Mouse (Mus musculus) retina, adult 2 months (tissue): ENCODE measurements around the gene Mylpf.
"Not testable (repeated sequence)": the region's sequence is repeated elsewhere in the genome, so short reads cannot be mapped to it uniquely, and the experiment has no call there.

Experiments
- DNase-seq: peaks from one replicate; pipeline ENCODE4 v3.0.0-alpha.2; 2012; ENCODE audit warnings: low read depth, low spot score

The Mylpf gene

DNA sequence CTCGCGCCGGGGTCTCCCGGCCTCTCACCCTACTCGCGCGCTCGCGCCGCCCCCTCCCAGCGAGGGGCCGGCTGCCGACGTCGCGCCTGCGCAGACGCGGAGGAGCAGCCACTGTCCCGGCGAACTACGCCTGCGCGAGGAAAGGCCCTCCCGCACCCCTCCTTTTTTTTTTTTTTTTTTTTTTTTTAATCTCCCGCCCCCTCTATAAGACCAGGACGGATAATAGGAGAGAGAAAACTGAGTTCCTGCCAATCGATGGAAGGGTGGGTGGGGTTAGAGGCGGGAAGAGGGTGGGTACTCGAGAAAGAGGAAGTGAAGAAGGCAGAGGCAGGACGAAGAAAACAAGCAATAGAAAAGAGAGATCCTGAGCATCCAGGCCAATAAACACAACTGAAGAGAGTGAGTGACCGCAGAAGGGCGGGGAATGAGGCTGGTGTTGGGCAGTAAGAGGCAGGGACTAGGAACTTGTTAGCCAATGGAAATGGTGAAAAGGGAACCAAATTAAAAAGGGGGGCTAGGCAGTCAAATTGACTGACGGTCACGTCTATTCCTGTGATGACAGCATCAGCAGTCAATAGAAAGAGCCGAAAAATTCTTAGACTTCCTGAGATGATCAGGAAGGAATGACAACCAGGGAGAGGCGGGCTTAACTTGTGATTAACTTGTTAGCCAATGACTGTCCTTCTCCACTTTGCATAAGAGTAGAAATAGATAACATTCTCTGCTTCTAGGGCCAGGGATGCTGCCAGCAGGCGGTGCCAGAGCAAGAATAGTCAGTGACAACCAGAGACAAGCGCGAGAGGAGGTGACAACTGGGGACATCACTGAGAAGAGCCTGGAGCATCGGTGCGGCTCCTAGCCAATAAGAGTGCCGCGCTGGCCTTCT is at the start of gene Mylpf:
Mylpf (plus strand) TSS at position 338 of the 886 bp plus-strand sequence.
- peak; percentile 88 for DNase-seq

DNA sequence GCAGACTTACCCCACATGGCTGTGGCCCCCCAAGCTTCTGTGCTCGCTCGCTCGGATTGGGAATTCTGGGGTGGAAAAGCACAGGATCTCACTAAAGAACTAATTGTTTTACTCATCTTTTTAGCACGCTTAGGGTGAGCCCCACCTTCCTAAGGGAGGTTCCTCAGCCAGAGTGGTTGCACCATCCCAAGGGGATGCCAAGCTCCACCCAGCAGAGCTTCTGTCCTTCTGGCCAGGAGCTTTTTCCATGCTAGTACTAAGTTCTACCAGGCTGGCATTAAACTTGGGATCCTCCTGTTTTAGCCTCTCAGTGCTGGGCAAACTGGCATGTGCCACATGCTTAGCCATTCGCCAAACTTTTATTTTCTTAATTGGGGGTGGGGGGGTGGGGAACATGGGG is 46.1 kb upstream of the Mylpf start:
- DNase-seq: no peak

DNA sequence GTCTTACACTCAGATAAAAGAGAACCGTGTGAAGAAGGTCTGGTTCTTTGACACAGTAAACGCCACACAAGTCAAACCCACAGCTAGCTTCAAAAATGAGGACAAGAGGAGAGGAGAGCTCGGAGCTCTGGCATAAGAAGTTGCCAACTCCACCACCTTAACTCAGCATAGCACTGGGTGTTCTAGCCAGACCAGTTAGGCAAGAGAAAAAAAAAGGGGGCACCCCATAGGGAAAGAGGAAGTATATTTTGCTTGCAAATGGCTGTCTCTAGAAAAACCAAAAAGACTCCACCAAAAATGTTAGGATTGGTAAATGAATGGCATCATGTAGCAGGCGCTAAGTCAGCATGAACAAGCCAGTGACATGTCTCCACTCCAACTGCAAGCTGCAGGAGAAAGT is 44.7 kb upstream of the Mylpf start:
- no peak for DNase-seq

DNA sequence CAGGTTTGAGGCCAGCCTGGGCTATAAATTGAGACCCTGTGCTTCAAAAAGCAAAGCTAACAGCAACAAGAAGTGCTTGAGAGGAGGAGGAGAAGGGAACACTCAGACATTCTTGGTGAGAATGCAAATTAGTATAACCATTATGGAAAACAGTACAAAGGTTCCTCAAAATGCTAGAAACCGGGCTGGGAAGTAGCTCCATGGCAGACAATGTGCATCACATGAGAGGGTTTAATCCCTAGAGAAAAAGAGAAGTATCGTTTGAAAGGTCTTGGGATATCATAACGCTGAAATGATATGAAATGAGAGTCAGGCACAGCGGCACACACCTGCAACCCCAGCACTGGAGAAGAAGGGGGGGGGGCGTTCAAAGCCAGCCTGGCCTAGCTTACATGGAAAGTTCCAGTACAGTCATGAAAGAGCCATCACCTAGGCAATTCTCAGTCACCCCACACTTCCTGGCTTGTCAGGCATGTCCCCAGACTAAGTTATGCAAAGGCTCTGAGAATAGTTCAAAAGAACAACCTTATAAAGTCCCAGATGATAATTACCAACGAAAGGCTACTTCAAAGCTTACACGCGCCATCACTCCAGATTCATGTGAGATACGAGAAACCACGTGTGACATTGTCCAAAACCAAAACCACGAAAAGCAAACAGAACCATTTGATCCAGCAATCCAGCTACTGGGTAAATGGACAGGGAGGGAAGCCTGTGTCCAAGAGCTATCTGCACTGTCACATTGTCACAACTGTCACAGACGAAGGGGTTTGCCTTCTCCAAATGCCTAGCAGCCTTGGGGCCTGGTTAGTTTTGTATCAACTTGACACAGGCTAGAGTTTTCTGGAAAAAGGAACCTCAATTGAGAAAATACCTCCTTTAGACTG is 42.8 kb upstream of the Mylpf start:
- DNase-seq: no peak

DNA sequence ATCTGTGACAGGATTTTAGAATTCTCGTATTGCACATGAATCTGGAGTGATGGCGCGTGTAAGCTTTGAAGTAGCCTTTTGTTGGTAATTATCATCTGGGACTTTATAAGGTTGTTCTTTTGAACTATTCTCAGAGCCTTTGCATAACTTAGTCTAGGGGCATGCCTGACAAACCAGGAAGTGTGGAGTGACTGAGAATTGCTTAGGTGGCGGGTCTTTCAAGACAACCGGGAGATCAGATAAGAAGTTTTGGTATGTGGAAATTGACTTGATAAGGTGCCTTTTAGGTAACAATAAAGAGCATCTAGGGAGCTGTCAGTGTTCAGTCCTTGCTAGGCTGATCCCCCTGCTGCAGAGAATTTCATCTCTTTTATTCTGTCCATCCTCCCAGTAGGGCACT is 42.2 kb upstream of the Mylpf start:
- DNase-seq: no peak

DNA sequence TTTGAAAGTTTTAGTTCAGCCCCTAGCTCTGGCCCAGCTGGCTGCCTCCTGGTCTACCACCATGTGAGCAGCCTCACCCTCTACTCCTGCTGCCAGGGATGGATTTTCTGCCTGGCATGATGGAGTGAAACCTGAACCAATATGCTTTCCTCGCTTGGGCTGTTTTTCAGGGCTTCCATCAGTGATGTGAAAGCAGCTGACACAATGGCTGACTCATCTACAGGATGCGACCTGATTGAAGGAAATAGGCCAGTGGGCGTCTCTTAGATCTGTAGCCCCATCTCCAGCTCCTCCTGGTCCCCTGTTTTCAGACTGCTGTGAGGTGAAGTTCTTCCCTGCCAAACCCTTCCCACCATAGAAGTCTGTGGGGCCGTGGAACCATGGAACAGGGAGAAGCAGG is 31.8 kb upstream of the Mylpf start:
- DNase-seq: no peak

DNA sequence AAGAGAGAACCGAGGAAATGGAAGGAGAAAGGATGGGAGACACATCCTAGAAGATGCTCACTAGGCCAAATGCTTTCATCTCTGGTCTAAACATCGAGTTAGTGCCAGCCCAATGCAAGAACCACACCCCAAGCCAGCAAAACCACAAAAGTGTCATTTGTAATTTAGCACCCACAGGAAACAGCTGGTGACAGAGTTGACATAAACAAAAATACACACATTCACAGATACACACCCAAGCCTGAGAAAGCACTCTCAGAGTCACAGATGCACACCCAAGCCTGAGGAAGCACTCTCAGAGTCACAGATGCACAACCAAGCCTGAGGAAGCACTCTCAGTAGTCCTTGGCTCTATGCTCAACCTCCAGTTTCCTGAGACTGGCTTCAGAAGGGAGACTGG is 27.9 kb upstream of the Mylpf start:
- no peak for DNase-seq

DNA sequence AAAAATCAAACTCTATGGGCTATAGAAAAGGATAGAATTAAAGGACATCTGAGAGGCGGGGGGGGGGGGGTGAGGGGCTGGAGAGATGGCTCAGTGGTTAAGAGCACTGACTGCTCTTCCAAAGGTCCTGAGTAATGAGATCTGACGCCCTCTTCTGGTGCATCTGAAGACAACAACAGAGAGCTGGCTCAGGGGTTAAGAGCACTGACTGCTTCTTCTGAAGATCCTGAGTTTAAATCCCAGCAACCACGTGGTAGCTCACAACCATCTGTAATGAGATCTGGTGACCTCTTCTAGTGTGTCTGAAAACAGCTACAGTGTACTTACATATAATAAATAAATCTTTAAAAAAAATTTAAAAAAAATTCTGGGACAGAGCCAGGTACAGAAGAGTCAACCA is 27.0 kb upstream of the Mylpf start:
- not testable (repeated sequence) for DNase-seq

DNA sequence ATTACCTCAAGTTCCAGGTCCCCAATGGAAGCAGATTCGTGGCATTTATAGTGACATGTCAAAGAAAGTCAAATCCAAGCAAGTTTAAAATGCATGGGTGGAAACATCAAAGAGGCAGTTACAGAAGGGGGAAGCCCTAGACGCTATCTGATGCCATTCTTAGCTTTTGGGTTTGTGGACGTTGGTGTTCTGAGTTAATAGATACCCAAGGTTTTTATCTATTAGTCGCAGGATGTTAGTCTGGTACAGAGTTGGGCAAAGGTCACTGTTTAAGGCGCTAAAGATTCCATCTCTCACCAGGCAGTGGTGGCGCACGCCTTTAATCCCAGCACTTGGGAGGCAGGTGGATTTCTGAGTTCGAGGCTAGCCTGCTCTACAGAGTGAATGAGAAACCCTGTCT is 25.3 kb upstream of the Mylpf start:
- DNase-seq: no peak

DNA sequence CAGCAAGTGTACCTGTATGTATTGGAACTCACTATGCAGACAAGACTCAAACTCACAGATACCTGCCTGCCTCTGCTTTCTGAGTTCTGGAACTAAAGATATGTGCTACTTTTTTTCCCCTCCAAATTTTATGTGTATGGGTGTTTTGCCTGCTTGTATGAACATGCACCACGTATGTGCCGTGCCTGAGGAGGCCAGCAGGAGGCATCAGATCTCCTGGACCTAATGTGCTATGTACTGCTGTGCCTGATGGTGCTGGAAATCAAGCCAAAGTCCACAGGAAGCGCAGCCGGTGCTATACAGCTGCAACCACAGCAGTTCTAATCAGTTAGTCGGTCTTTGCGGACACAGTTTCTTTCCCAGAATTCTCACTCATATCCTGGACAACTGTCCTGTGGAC is 24.9 kb upstream of the Mylpf start:
- no peak for DNase-seq

DNA sequence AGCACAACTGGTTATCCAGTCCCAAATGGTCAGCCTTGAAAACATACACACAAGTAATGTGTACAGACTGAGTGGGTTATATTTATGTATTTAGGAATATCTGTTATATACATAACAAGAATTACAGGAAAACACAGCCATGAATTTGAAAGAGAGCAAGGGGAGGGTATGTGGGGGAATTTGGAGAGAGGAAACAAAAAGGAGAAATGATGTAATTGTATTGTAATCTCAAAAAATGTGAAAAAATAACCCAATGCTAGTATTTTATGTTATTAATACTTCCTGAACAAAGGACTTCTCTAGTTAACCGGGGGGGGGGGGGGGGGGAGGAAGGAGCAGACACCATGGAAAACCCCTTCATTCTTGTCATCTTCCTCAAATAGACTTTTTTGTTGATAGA is 24.0 kb upstream of the Mylpf start:
- no peak for DNase-seq

DNA sequence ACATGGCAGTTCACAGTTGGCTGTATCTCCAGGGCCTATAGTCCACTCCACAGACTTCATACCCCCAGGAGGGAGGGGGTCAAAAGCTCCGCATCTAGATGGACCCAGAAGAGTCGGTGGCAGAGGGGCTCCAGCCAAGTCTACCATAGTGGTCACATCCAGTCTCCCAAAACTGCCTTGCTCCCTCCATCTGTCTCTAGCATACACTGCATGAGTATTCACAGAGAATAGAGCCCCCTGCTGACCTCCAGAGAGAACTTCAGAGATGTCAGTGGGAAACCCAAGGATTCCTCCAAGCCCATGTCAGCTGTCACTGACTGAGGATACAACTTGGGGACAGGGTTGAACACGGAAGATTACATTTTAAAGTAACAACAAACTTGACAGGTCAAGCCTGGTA is 23.1 kb upstream of the Mylpf start:
- no peak for DNase-seq

DNA sequence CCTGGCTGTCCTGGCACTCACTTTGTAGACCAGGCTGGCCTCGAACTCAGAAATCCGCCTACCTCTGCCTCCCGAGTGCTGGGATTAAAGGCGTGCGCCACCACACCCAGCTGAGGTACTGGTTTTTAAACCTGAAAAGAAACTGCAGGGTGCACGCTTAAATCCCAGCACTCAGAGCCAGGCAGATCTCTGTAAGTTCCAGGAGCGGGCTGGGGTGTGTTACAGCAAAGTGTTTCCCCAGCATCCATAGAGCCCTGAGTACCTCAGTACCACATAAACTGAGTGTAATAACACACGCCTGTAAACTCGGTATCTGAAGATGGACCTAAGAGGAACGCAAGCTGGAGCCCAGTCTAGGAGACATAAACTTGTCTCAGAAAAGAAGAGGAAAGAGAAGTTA is 21.3 kb upstream of the Mylpf start:
- DNase-seq: no peak

DNA sequence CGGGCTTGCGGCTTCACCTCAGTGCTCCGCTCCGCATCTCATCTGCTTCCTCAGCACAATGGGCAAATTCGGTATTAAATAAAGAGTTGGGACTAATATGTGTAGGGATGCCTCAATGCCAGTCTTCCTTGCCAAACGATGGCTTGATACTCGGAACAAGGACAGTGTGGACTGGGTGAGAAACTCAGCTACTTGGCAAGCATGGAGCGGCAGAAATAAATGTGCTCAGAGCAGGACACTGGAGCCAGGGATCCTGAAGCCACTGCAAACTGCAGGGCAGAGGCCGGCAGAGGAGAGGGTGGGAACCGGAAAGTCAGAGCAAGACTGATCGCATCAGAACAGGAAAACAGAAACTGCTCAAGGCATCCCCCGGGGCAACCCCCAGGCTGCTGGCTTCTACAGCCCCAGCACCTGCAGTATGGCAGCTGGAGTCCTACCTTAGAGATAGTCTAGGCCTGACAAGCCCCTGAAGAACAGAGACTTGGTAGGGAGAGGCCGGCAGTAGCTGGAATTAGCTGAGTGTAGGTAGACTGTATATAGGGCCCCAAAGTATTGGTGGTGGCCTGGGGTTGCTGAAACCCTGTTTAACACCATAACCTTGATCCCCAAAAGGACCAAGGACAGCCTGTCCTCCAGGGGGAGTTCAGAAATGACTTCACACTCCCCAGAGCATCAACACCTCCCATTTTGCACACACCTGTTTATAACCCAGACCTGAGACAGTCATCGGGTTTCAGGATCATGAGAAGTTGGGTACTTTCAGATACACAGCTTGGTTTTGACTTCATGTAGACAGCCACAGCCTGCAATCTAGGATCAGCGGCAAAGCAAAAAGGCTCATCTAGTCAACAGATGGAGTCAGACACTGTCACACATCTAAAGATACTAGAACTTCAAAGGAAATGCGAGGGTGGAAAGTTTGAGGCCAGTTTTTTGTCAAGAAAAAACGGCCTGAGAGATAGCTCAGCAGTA is 20.1 kb upstream of the Mylpf start:
- no peak for DNase-seq

DNA sequence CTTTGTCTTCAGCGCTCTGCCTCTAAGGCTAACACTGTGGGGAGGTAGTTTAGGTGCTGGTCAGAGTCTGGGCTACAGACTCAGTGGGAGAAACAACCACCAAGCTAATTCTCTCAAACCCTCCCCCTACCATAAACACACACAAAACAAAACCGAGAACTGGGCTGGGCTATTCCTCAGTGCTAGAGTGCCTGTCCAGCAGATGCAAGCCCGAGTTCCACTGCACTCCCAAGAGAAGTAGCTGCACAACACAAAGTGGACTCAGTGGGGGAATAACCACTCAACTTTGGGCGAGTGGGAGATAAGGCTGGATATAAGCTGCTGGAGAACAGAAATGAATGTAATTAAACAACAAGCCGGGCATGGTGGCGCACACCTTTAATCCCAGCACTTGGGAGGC is 18.0 kb upstream of the Mylpf start:
- DNase-seq: no peak

DNA sequence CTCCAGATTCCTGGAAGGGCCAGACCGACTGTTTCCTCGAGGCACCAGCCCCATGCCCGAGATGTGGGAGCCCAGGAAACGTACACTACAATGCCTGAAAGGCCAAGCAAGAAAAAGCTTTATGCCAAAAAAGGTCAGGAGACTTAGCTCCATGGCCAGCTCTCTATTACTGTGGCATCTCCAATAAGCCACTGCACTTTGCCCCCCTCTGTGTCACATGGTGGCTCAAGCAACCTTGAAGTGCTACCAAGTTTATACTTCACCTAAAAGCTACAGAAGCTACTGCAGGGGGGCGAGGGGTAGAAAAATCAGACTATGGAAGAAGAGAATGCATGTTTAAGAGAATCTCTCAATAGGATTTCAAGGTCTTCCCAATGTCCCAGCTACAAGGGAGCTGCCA is 15.7 kb upstream of the Mylpf start:
- no peak for DNase-seq

DNA sequence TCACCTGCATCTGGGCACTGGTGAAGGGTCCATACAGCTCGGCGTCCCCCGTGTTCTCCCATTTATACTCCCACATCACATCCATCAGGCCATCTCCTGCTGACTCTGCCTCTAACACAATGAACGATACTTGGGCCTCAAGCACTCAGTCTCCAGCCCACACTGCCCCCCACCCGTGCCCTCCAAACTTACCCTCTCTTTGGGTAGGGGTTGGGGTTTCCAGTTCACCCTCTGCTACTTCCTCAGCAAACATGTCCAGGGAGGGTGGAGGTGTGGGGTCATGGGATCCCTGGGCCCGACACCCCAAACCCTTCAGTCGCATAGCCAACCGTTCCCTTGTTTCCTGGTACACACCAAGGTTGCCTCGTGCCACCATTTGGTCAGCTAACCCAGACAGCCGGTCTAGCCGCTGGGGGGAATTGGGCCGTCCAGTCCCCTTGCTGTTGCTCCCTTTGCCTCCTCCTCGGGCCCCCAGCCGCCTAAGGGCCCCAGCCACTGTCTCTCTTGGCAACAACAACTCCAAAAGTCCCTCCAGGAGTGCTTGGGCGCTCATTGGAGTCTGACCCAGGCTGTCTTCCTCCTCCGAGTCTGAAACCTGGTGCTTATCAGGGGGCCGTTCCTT is 14.6 kb upstream of the Mylpf start:
- DNase-seq: no peak

DNA sequence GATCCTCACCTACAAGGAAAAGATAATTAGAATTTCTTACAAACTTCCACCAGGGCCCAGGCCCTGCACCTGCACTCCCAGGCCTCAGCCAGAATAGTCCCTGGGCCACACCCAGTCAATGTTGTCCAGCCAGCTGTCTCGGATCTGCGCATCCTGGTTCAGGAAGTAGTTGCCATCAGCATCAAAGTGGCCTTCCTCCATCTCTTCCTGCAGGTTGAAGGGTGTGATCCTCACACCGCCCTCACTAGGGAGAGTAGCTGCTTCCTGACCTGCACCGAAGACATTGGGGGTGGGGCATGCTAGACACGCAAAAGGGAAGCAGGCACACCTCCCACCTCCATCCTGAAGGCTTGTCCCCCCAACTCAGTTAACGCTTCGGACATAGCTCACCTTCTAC is 14.1 kb upstream of the Mylpf start:
- DNase-seq: no peak

DNA sequence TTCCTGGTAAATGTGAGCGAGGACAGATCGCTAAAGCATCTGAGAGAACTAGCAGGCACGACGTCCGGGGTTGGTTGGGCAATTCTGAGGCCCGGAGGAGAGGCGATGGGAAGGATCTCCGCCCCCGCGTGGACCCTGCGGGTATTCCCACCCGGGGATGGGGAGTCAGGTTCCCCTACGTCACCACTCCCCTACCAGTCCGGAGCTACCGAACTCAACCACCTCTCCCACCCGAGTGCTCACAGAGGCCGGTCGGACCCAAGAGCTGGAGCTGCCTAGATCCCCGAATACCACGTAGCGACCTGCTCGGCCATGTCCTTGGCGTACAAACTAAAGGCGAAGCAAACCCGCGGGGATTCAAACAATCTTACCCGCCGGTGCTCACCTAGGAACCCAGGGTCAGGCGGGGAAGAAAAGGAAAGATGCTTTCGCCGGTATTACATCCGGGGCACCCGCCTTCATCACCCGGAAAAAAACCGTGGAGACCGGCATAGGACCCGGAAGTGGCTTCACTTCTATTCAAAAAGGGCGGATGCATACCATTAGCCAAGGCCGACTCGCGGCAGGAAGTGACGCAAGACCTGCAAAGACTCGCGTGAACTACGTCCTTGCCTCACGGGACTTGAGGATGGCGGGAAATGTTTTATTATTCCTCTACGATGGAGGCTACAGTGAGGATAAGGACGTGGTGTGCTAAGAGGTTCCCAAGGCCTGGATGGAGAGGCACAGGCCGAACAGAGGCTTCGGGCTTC is 13.0 kb upstream of the Mylpf start, which contains the start of gene Cd2bp2:
Cd2bp2 (minus strand) TSS at position 507 of the 752 bp plus-strand sequence.
- DNase-seq: peak; percentile 95

DNA sequence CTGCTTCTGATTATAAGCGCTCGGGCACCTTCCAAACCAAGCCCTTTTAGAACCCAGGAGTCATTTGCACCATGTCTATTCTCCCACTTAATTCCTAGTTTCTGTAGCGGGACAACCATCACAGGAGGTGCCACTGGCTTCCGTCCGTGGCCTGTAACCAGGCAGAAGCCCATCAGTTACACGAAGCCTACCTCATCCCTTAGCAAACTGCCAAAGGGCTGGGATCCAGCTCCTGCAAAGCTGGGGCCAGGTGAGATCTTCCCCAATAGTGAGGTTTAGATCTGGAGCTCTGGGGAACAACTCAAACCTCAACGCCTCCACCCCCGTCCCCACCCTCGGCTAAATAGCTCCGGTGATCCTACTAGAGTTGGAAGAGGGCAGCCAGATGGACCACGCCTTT is 12.2 kb upstream of the Mylpf start:
- DNase-seq: no peak
